Mouse (Mus musculus): ENCODE data around the gene Cnbd2. TPM values are rescaled to one million over a fixed set of nuclear protein-coding genes. Genes with fewer than 3 reads are reported as not detected.

Cnbd2 gene
- polyA plus RNA-seq, 1 experiment = not detected

DNA sequence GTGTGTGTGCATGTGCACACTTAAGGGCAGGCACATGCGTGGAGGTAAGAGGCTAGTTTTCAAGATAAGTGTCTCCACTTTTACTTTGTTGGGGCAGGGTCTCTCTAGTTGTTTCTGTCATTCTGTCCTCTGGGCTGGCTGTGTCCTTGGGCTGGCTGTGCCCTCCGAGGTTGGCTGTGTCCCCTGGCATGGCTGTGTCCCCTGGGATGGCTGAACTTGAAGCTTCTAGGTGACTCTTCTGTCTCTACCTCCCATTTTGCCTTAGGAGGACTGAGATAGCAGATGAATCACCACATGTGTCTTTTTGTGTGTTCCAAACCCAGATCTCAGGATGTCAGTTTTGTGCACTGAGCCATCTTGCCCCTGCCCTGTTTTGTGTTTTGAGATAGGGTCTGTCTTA is 102.9 kb downstream of the Cnbd2 start:
- H3K27ac ChIP-seq (ENCODE audit: insufficient read depth, low read depth, low read length) = no peak overlapping the region
- TF ChIP-seq CTCF (IDR thresholded peaks at IDR 0.05; ENCODE audit: insufficient read depth, low read depth, low read length) (no peak), POLR2A (IDR thresholded peaks at IDR 0.05; ENCODE audit: insufficient read depth, low read depth, low read length) (no peak)
- 79% methylated on average over 2 of the region's 2 CpGs for WGBS
- no peak overlapping the region for H3K4me3 ChIP-seq (ENCODE audit: insufficient read depth, low read depth, low read length)
- peaks cover 2% of the 10 kb centered on the region; the same call in 1 of the 2 replicates for H3K4me1 ChIP-seq (ENCODE audit: control insufficient read depth, insufficient read depth, low read length)

DNA sequence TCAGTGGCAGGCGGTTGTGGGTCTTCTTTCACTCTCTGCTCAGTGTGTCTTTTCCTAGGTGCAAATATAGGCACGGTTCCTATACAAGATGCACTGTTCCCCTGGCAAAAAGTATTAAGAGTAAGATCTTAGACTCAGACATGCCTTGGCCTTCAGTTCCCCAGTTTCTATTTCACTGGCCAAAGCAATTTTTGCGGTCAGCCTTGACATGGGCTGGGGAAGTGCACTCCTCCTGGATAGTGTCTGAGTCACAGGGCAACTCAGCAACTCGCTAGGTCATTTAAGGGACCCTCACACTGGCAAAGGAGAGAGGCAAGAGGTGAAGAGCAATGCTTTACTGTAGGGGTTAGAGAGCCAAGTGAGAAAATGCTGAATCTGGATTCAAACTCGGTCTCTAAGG is 103.6 kb downstream of the Cnbd2 start:
- 87% methylated on average over 5 of the region's 5 CpGs for WGBS
- Histone ChIP-seq H3K4me1 (ENCODE audit: control insufficient read depth, insufficient read depth, low read length) (peaks cover 6% of the 10 kb centered on the region; the same call in 1 of the 2 replicates), H3K27ac (ENCODE audit: insufficient read depth, low read depth, low read length) (no peak overlapping the region), H3K4me3 (ENCODE audit: insufficient read depth, low read depth, low read length) (no peak overlapping the region)
- TF ChIP-seq POLR2A (IDR thresholded peaks at IDR 0.05; ENCODE audit: insufficient read depth, low read depth, low read length) = no peak
- no peak for TF ChIP-seq CTCF (IDR thresholded peaks at IDR 0.05; ENCODE audit: insufficient read depth, low read depth, low read length)

DNA sequence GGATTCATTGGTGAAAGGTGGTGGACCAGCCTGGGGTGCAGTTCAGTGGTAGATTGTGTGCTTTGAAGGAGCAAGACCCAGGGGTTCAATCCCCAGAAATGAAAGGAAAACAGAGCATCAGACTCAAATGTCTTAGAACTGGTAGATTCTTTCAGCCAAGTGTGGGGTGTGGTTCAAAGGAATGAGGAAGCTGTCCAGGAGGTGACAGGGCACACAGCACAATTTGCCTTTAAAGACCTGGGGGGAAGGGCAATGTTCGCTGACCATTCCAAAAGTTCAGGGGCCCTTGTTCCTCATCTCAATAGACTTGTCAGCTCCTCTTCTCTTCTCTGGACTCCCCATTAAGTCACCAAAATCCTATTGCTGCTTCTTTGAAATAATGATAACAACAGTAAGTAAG is 105.1 kb downstream of the Cnbd2 start:
- Histone ChIP-seq H3K4me1 (ENCODE audit: control insufficient read depth, insufficient read depth, low read length) (peaks cover 11% of the 10 kb centered on the region; the same call in 1 of the 2 replicates), H3K27ac (ENCODE audit: insufficient read depth, low read depth, low read length) (no peak overlapping the region), H3K4me3 (ENCODE audit: insufficient read depth, low read depth, low read length) (no peak overlapping the region)
- no peak for TF ChIP-seq POLR2A (IDR thresholded peaks at IDR 0.05; ENCODE audit: insufficient read depth, low read depth, low read length)
- TF ChIP-seq CTCF (IDR thresholded peaks at IDR 0.05; ENCODE audit: insufficient read depth, low read depth, low read length) = no peak
- WGBS = 69% methylated on average over 1 of the region's 1 CpGs

GRCm38 (mm10) chr2:156418467-156418866 is 106.4 kb downstream of the Cnbd2 start:
- WGBS = 88% methylated on average over 5 of the region's 5 CpGs
- TF ChIP-seq CTCF (IDR thresholded peaks at IDR 0.05; ENCODE audit: insufficient read depth, low read depth, low read length) (no peak), POLR2A (IDR thresholded peaks at IDR 0.05; ENCODE audit: insufficient read depth, low read depth, low read length) (no peak)
- no peak overlapping the region for H3K27ac ChIP-seq (ENCODE audit: insufficient read depth, low read depth, low read length)
- H3K4me3 ChIP-seq (ENCODE audit: insufficient read depth, low read depth, low read length) = no peak overlapping the region
- peaks cover 11% of the 10 kb centered on the region; the same call in 1 of the 2 replicates for H3K4me1 ChIP-seq (ENCODE audit: control insufficient read depth, insufficient read depth, low read length)

DNA sequence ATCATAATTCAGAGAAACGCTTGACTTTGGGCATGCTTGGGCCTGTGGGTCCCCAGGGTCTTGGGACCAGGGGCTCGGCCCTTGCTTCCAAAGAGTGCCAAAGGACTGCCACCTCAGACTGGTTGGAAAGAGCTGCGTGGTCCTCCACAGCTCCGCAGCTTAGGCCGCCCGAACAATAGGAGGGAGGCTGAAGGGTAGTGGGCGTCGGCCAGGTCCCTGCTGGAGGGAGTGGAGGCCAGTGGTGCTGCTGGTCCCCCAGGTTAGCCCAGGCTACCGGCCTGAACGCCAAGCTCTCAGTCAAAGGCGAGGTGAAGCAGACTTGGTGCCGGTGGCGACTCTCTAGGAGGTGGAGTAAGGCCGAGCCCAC is 108.2 kb downstream of the Cnbd2 start:
- Histone ChIP-seq H3K4me3 (ENCODE audit: insufficient read depth, low read depth, low read length) (peak overlapping the region; percentile 51), H3K4me1 (ENCODE audit: control insufficient read depth, insufficient read depth, low read length) (peaks cover 11% of the 10 kb centered on the region; the same call in 1 of the 2 replicates), H3K27ac (ENCODE audit: insufficient read depth, low read depth, low read length) (no peak overlapping the region)
- TF ChIP-seq POLR2A (IDR thresholded peaks at IDR 0.05; ENCODE audit: insufficient read depth, low read depth, low read length) (no peak), CTCF (IDR thresholded peaks at IDR 0.05; ENCODE audit: insufficient read depth, low read depth, low read length) (no peak)
- 35% methylated on average over 14 of the region's 14 CpGs for WGBS

DNA sequence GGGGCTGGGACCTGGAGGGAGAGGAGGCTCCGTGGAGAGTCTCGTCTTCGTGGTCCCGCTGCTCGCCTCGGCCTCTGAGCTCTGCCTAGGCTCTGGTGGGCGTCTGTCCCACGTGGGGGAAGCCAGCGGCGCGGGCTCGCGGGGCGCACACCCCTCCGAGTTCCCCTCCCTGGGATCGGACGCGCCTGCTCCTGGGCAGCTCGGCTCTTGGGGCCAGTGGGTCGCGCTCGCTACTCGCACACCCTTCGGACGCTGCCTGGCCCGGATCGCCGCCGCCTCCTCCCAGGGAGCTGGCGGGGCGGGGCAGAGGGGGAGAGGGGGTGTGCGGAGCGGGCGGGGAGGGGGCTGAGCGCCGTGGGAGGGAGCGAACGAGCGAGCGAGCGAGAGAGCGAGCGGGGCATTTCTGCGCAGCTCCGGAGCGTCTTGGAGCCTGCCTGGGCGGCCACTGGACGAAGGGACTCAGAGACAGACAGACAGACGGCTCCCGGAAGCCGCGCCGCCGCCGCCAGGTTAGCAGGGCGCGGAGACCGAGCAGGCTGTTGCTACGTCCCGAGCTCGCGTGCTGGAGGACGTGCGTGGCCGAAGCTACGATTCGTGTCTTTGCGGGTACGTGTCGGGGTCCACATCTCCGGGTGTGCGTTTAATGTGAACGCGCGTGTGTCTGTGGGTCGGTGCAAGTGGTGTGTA is 108.7 kb downstream of the Cnbd2 start, which contains the start of gene Epb41l1:
Gene Epb41l1 (plus strand): TSS at position 216 of the 687 bp plus-strand sequence.
- under 1% methylated on average over 76 of the region's 76 CpGs for WGBS
- Histone ChIP-seq H3K4me3 (ENCODE audit: insufficient read depth, low read depth, low read length) (peak within 1 kb of the TSS; percentile 51), H3K4me1 (ENCODE audit: control insufficient read depth, insufficient read depth, low read length) (peaks cover 9% of the 10 kb centered on the region; the same call in 1 of the 2 replicates), H3K27ac (ENCODE audit: insufficient read depth, low read depth, low read length) (no peak within 1 kb of the TSS)
- TF ChIP-seq CTCF (IDR thresholded peaks at IDR 0.05; ENCODE audit: insufficient read depth, low read depth, low read length) (no peak), POLR2A (IDR thresholded peaks at IDR 0.05; ENCODE audit: insufficient read depth, low read depth, low read length) (no peak)

- Histone ChIP-seq H3K4me1 (ENCODE audit: control insufficient read depth, insufficient read depth, low read length) (peaks cover 9% of the 10 kb centered on the region; the same call in 1 of the 2 replicates), H3K27ac (ENCODE audit: insufficient read depth, low read depth, low read length) (no peak overlapping the region), H3K4me3 (ENCODE audit: insufficient read depth, low read depth, low read length) (peak overlapping the region; percentile 51)
- WGBS = 2% methylated on average over 36 of the region's 36 CpGs
- no peak for TF ChIP-seq CTCF (IDR thresholded peaks at IDR 0.05; ENCODE audit: insufficient read depth, low read depth, low read length)
- no peak for TF ChIP-seq POLR2A (IDR thresholded peaks at IDR 0.05; ENCODE audit: insufficient read depth, low read depth, low read length)
Observed at GRCm38 (mm10) chr2:156421381-156422110, 109.4 kb downstream of the Cnbd2 start.

- WGBS = 31% methylated on average over 8 of the region's 8 CpGs
- TF ChIP-seq POLR2A (IDR thresholded peaks at IDR 0.05; ENCODE audit: insufficient read depth, low read depth, low read length) (no peak), CTCF (IDR thresholded peaks at IDR 0.05; ENCODE audit: insufficient read depth, low read depth, low read length) (no peak)
- no peak overlapping the region for H3K4me3 ChIP-seq (ENCODE audit: insufficient read depth, low read depth, low read length)
- peaks cover 9% of the 10 kb centered on the region; the same call in 1 of the 2 replicates for H3K4me1 ChIP-seq (ENCODE audit: control insufficient read depth, insufficient read depth, low read length)
- no peak overlapping the region for H3K27ac ChIP-seq (ENCODE audit: insufficient read depth, low read depth, low read length)
Observed at GRCm38 (mm10) chr2:156422631-156423030, 110.5 kb downstream of the Cnbd2 start.

DNA sequence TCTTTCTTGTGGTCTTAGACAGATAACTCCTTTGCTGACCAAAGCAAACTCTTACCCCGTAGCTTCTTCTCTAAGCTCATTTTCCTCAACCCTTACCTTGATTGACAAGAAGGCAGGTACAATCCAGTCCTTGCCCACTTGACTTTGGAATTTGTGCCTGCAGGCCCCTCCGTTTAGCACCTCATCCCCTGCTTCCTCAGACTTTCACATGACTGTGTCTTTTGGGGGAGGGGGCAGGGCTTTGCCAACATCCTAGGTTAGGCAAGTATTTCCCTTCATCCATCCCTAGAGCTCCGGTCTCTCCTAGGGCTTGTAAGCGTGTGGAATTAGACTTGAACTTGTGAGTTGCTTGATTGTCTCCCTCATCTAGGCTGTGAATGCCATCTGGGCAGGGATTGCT is 111.6 kb downstream of the Cnbd2 start:
- Histone ChIP-seq H3K4me1 (ENCODE audit: control insufficient read depth, insufficient read depth, low read length) (peaks cover 9% of the 10 kb centered on the region; the same call in 1 of the 2 replicates), H3K27ac (ENCODE audit: insufficient read depth, low read depth, low read length) (no peak overlapping the region), H3K4me3 (ENCODE audit: insufficient read depth, low read depth, low read length) (no peak overlapping the region)
- TF ChIP-seq CTCF (IDR thresholded peaks at IDR 0.05; ENCODE audit: insufficient read depth, low read depth, low read length) = no peak
- no peak for TF ChIP-seq POLR2A (IDR thresholded peaks at IDR 0.05; ENCODE audit: insufficient read depth, low read depth, low read length)
- 92% methylated on average over 4 of the region's 4 CpGs for WGBS

Other genes starting within 250 kb of the Cnbd2 start
- not detected in 2 replicates for gene Spag4, start 247.1 kb upstream of the Cnbd2 start, polyA plus RNA-seq (2012; ENCODE audit: insufficient read depth, insufficient read length, low replicate concordance, missing spikeins)
- gene Cpne1, start 200.3 kb upstream of the Cnbd2 start, polyA plus RNA-seq (2012; ENCODE audit: insufficient read depth, insufficient read length, low replicate concordance, missing spikeins) = not detected in 2 replicates
- 391 TPM in 1 of 2 replicates, not detected in the other for gene Rbm12, start 200.3 kb upstream of the Cnbd2 start, polyA plus RNA-seq (2012; ENCODE audit: insufficient read depth, insufficient read length, low replicate concordance, missing spikeins)
- gene Gm28036, start 185.2 kb upstream of the Cnbd2 start, polyA plus RNA-seq (2012; ENCODE audit: insufficient read depth, insufficient read length, low replicate concordance, missing spikeins) = not detected in 2 replicates
- gene Romo1, start 168.3 kb upstream of the Cnbd2 start, polyA plus RNA-seq (2012; ENCODE audit: insufficient read depth, insufficient read length, low replicate concordance, missing spikeins) = not detected in 2 replicates
- gene Nfs1, start 168.1 kb upstream of the Cnbd2 start, polyA plus RNA-seq (2012; ENCODE audit: insufficient read depth, insufficient read length, low replicate concordance, missing spikeins) = not detected in 2 replicates
- gene Rbm39, start 132.1 kb upstream of the Cnbd2 start, polyA plus RNA-seq (2012; ENCODE audit: insufficient read depth, insufficient read length, low replicate concordance, missing spikeins) = 643 TPM in 1 of 2 replicates, not detected in the other
- gene Phf20, start 115.8 kb upstream of the Cnbd2 start, polyA plus RNA-seq (2012; ENCODE audit: insufficient read depth, insufficient read length, low replicate concordance, missing spikeins) = 586 TPM in 1 of 2 replicates, not detected in the other
- not detected in 2 replicates for gene Scand1, start 405 bp downstream of the Cnbd2 start, polyA plus RNA-seq (2012; ENCODE audit: insufficient read depth, insufficient read length, low replicate concordance, missing spikeins)
- 51.4 and 207 TPM in 2 replicates for gene Epb41l1, start 108.6 kb downstream of the Cnbd2 start, polyA plus RNA-seq (2012; ENCODE audit: insufficient read depth, insufficient read length, low replicate concordance, missing spikeins)
- not detected in 2 replicates for gene Aar2, start 235.3 kb downstream of the Cnbd2 start, polyA plus RNA-seq (2012; ENCODE audit: insufficient read depth, insufficient read length, low replicate concordance, missing spikeins)